In the genomic region with DNA sequence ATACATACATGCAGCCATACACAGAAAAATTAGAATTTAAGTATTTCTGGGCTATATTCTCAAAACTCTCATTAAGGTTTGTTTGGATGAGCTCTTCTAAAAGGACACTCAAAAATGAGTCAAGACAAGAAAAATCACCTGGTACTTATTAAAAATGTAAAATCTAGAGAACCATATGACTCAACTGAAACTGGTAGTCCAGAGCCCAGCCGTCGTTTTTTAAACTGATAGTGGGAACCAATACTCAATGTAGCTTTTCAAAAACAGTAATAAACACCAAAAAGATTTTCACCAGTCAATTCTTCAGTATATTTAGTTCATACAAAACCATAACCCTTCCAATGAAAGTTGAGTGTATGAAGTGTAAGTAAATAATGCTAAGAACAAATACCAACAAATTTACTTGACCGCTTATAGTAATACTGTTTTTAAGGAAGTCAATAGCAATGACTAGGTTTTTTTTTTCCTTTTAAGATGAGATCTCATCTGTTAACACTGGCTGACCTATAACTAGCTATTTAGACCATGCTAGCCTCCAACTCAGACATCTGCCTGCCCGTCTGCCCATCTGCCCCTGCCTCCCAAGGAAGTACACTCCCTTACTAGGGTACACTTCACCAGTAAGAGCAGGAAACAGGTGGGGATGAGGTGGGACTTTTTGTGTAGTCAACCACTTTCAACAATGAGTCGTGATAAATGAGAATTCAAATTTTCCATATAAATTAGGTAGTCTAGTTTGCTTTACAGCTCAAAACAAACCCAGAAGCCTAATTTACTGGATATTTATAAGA, we compare ENCODE assay signal across 10 mouse cellular contexts. TPM values are rescaled to one million over a fixed set of nuclear protein-coding genes. Genes with fewer than 3 reads are reported as not detected.
DNase-seq lines count a peak whose midpoint lies in the region; ATAC-seq and TF ChIP-seq lines count a peak whose summit lies in the region.
"Had no signal": no experiment of that assay in that cellular context is flagged by ENCODE, and none has a peak within 500 bp of the region (broad histone marks: within the 10 kb centered on the region; RNA-seq: fewer than 3 reads in every experiment).

No protein-coding gene starts in this region.

- no peak overlapping the region for H3K27ac ChIP-seq in forebrain, embryonic 10.5 days
- H3K27ac ChIP-seq in forebrain, embryonic 11.5 days (ENCODE audit: low read depth, low read length) = no peak overlapping the region
- no peak overlapping the region for H3K27ac ChIP-seq in lung, postnatal 0 days (ENCODE audit: low read length)
- H3K27ac ChIP-seq in limb, embryonic 14.5 days (replicated peaks; ENCODE audit: low read depth, low read length) = no peak overlapping the region
- H3K27ac ChIP-seq in stomach, embryonic 15.5 days = no peak overlapping the region

- H3K27me3 ChIP-seq in forebrain, embryonic 10.5 days (ENCODE audit: poor library complexity, severe bottlenecking) = no peaks in the 10 kb centered on the region
- no peaks in the 10 kb centered on the region for H3K27me3 ChIP-seq in forebrain, embryonic 11.5 days (ENCODE audit: control insufficient read depth, insufficient read depth, low read length)
- H3K27me3 ChIP-seq in lung, postnatal 0 days (replicated peaks; ENCODE audit: insufficient read depth, low read length) = no peaks in the 10 kb centered on the region
- H3K27me3 ChIP-seq in limb, embryonic 14.5 days (ENCODE audit: control insufficient read depth, insufficient read depth, low read length) = no peaks in the 10 kb centered on the region
- no peaks in the 10 kb centered on the region for H3K27me3 ChIP-seq in stomach, embryonic 15.5 days (replicated peaks)

- TF ChIP-seq EP300 in lung, postnatal 0 days (IDR thresholded peaks at IDR 0.05) = no peak

- no peak overlapping the region for H3K4me2 ChIP-seq in forebrain, embryonic 11.5 days (ENCODE audit: low read depth, low read length, severe bottlenecking)
- peak overlapping the region; percentile 29; the same call in 1 of the 2 replicates for H3K4me2 ChIP-seq in lung, postnatal 0 days (replicated peaks; ENCODE audit: low read depth, low read length)
- H3K4me2 ChIP-seq in limb, embryonic 14.5 days (replicated peaks; ENCODE audit: low read depth, low read length, severe bottlenecking) = peak overlapping the region; percentile 37; the same call in 1 of the 2 replicates
- H3K4me2 ChIP-seq in stomach, embryonic 15.5 days = peak overlapping the region; percentile 29; the same call in 1 of the 2 replicates

- 86% methylated on average over 5 of the region's 5 CpGs for WGBS in forebrain, embryonic 10.5 days
- WGBS in forebrain, embryonic 11.5 days = 82% methylated on average over 5 of the region's 5 CpGs
- 47% methylated on average over 5 of the region's 5 CpGs for WGBS in lung, postnatal 0 days
- 76% methylated on average over 5 of the region's 5 CpGs for WGBS in limb, embryonic 14.5 days
- 65% methylated on average over 5 of the region's 5 CpGs for WGBS in stomach, embryonic 15.5 days

- TF ChIP-seq CTCF in lung, postnatal 0 days (IDR thresholded peaks at IDR 0.05) = no peak

- H3K9me3 ChIP-seq in forebrain, embryonic 10.5 days = no peaks in the 10 kb centered on the region
- no peaks in the 10 kb centered on the region for H3K9me3 ChIP-seq in forebrain, embryonic 11.5 days (ENCODE audit: control insufficient read depth, low read length)
- no peaks in the 10 kb centered on the region for H3K9me3 ChIP-seq in lung, postnatal 0 days (ENCODE audit: low read length)
- H3K9me3 ChIP-seq in limb, embryonic 14.5 days (ENCODE audit: control insufficient read depth, low read length) = no peaks in the 10 kb centered on the region
- no peaks in the 10 kb centered on the region for H3K9me3 ChIP-seq in stomach, embryonic 15.5 days

- no peak for TF ChIP-seq POLR2A in limb, embryonic 14.5 days (IDR thresholded peaks at IDR 0.05; ENCODE audit: borderline replicate concordance, extremely low read depth, insufficient read depth, insufficient read length)

- peaks cover 63% of the 10 kb centered on the region for H3K36me3 ChIP-seq in forebrain, embryonic 10.5 days (replicated peaks)
- H3K36me3 ChIP-seq in forebrain, embryonic 11.5 days (ENCODE audit: control insufficient read depth, insufficient read depth, low read length) = no peaks in the 10 kb centered on the region; the same call in 1 of the 2 replicates
- H3K36me3 ChIP-seq in lung, postnatal 0 days (ENCODE audit: insufficient read depth, low read length) = no peaks in the 10 kb centered on the region
- H3K36me3 ChIP-seq in limb, embryonic 14.5 days (ENCODE audit: control insufficient read depth, insufficient read depth, low read length) = peaks cover 27% of the 10 kb centered on the region; the same call in 1 of the 2 replicates
- peaks cover 5% of the 10 kb centered on the region; the same call in 1 of the 2 replicates for H3K36me3 ChIP-seq in stomach, embryonic 15.5 days

- peak overlapping the region; percentile 92; the same call in 1 of the 2 replicates for H3K4me3 ChIP-seq in forebrain, embryonic 10.5 days
- no peak overlapping the region for H3K4me3 ChIP-seq in forebrain, embryonic 11.5 days (ENCODE audit: low read depth, low read length)
- H3K4me3 ChIP-seq in lung, postnatal 0 days (ENCODE audit: low read depth, low read length) = 0 out of 2 replicates have a peak overlapping the region, but pooled peaks have one; percentile 4
- H3K4me3 ChIP-seq in limb, embryonic 14.5 days (replicated peaks; ENCODE audit: low read length) = no peak overlapping the region
- no peak overlapping the region for H3K4me3 ChIP-seq in stomach, embryonic 15.5 days (replicated peaks)

- ATAC-seq in forebrain, embryonic 11.5 days (replicated peaks; ENCODE audit: low FRiP score) = no peak
- no peak for ATAC-seq in lung, postnatal 0 days
- ATAC-seq in limb, embryonic 14.5 days (ENCODE audit: low FRiP score, low read depth) = no peak
- no peak for ATAC-seq in stomach, embryonic 15.5 days (ENCODE audit: insufficient read depth, low FRiP score, low read depth)
- no peak for ATAC-seq in CD4-positive, CD25-positive, alpha-beta regulatory T cell, adult 4 months

- H3K4me1 ChIP-seq in forebrain, embryonic 10.5 days = peaks cover 39% of the 10 kb centered on the region
- peaks cover 2% of the 10 kb centered on the region; the same call in 1 of the 2 replicates for H3K4me1 ChIP-seq in forebrain, embryonic 11.5 days (replicated peaks; ENCODE audit: control insufficient read depth, insufficient read depth, low read length)
- H3K4me1 ChIP-seq in lung, postnatal 0 days (ENCODE audit: insufficient read depth, low read depth, low read length) = peaks cover 8% of the 10 kb centered on the region; the same call in 1 of the 2 replicates
- peaks cover 10% of the 10 kb centered on the region for H3K4me1 ChIP-seq in limb, embryonic 14.5 days (ENCODE audit: control insufficient read depth, insufficient read depth, low read length)
- peaks cover 10% of the 10 kb centered on the region; the same call in 1 of the 2 replicates for H3K4me1 ChIP-seq in stomach, embryonic 15.5 days

- no peak for DNase-seq in forebrain, embryonic 10.5 days (ENCODE audit: extremely low spot score, low spot score)
- no peak for DNase-seq in forebrain, embryonic 11.5 days (ENCODE audit: low spot score)
- DNase-seq in lung, postnatal 0 days (ENCODE audit: low spot score) = no peak
- no peak for DNase-seq in lung, adult 18-20 months
- no peak for DNase-seq in limb, embryonic 14.5 days (ENCODE audit: low spot score)
- DNase-seq in layer of hippocampus, postnatal 25 days (ENCODE audit: extremely low spot score in 1 of 2, low spot score in 1 of 2) = no peak
- DNase-seq: layer of hippocampus, adult 9-11 months had no signal

- H3K9ac ChIP-seq in forebrain, embryonic 11.5 days (ENCODE audit: low read length) = no peak overlapping the region
- no peak overlapping the region for H3K9ac ChIP-seq in lung, postnatal 0 days (replicated peaks; ENCODE audit: low read depth)
- H3K9ac ChIP-seq in limb, embryonic 14.5 days (ENCODE audit: low read depth, low read length, severe bottlenecking) = no peak overlapping the region
- no peak overlapping the region for H3K9ac ChIP-seq in stomach, embryonic 15.5 days

RNA-seq across cellular contexts. Expression of a gene that starts 3.5 kb away (rescaled TPM):
- polyA plus RNA-seq in forebrain, embryonic 10.5 days (2016; fragmentation: Nextera tagmentation; extraction: Ambion mirVana) = 894 and 948 TPM in 2 replicates
- 937 and 1,003 TPM in 2 replicates for polyA plus RNA-seq in forebrain, embryonic 11.5 days (2014; fragmentation: Nextera tagmentation; extraction: Ambion mirVana)
- 170 and 210 TPM in 2 replicates for polyA plus RNA-seq in lung, postnatal 0 days (2015; fragmentation: Nextera tagmentation; extraction: Ambion mirVana)
- 386 and 478 TPM in 2 replicates for polyA plus RNA-seq in limb, embryonic 14.5 days (2012; rRNA removed)
- polyA plus RNA-seq in limb, embryonic 14.5 days (2014; fragmentation: Nextera tagmentation; extraction: Ambion mirVana) = 526 and 573 TPM in 2 replicates
- 570 and 597 TPM in 2 replicates for polyA plus RNA-seq in stomach, embryonic 15.5 days (2015; fragmentation: Nextera tagmentation; extraction: Ambion mirVana)
- 100 to 1,000 TPM; 463 to 514 TPM for polyA plus RNA-seq in CD4-positive, CD25-positive, alpha-beta regulatory T cell, adult 4 months (2017; shearing (Covaris generic))
- 100 to 1,000 TPM; 253 to 273 TPM for total RNA-seq in layer of hippocampus, postnatal 25 days (2021)

RNA-seq across cellular contexts. Expression of a gene that starts 10.1 kb away (rescaled TPM):
- 130 and 134 TPM in 2 replicates for polyA plus RNA-seq in forebrain, embryonic 10.5 days (2016; fragmentation: Nextera tagmentation; extraction: Ambion mirVana)
- polyA plus RNA-seq in forebrain, embryonic 11.5 days (2014; fragmentation: Nextera tagmentation; extraction: Ambion mirVana) = 108 and 109 TPM in 2 replicates
- 31.4 and 38.4 TPM in 2 replicates for polyA plus RNA-seq in lung, postnatal 0 days (2015; fragmentation: Nextera tagmentation; extraction: Ambion mirVana)
- polyA plus RNA-seq in limb, embryonic 14.5 days (2012; rRNA removed) = 1.1 and 2.1 TPM in 2 replicates
- 63.4 and 70.1 TPM in 2 replicates for polyA plus RNA-seq in limb, embryonic 14.5 days (2014; fragmentation: Nextera tagmentation; extraction: Ambion mirVana)
- polyA plus RNA-seq in stomach, embryonic 15.5 days (2015; fragmentation: Nextera tagmentation; extraction: Ambion mirVana) = 56.4 and 59.0 TPM in 2 replicates
- polyA plus RNA-seq in CD4-positive, CD25-positive, alpha-beta regulatory T cell, adult 4 months (2017; shearing (Covaris generic)) = 10 to 100 TPM; 78.7 to 78.9 TPM
- total RNA-seq in layer of hippocampus, postnatal 25 days (2021) = 1 to 10 TPM in 1 of 2 experiments, under 1 TPM in 1; 0.84 to 1.9 TPM

RNA-seq across cellular contexts. Expression of a gene that starts 58.1 kb away (rescaled TPM):
- not detected in 2 replicates for polyA plus RNA-seq in forebrain, embryonic 10.5 days (2016; fragmentation: Nextera tagmentation; extraction: Ambion mirVana)
- not detected in 2 replicates for polyA plus RNA-seq in forebrain, embryonic 11.5 days (2014; fragmentation: Nextera tagmentation; extraction: Ambion mirVana)
- 0.08 TPM in 1 of 2 replicates, not detected in the other for polyA plus RNA-seq in lung, postnatal 0 days (2015; fragmentation: Nextera tagmentation; extraction: Ambion mirVana)
- polyA plus RNA-seq in limb, embryonic 14.5 days (2012; rRNA removed) = not detected in 2 replicates
- polyA plus RNA-seq in limb, embryonic 14.5 days (2014; fragmentation: Nextera tagmentation; extraction: Ambion mirVana) = not detected in 2 replicates
- not detected in 2 replicates for polyA plus RNA-seq in stomach, embryonic 15.5 days (2015; fragmentation: Nextera tagmentation; extraction: Ambion mirVana)
- polyA plus RNA-seq in CD4-positive, CD25-positive, alpha-beta regulatory T cell, adult 4 months (2017; shearing (Covaris generic)) = not detected
- total RNA-seq in layer of hippocampus, postnatal 25 days (2021) = not detected
- total RNA-seq: adrenal gland, postnatal 4 days had no signal

Comparison
In these comparisons a context has a peak if more than half of its experiments do, and no peak if none do; other contexts are left out.
1. H3K4me3 ChIP-seq: peak in forebrain, embryonic 10.5 days (single experiment) and lung, postnatal 0 days (single experiment); none in forebrain, embryonic 11.5 days (single experiment), limb, embryonic 14.5 days (single experiment) and stomach, embryonic 15.5 days (single experiment).